Mouse (Mus musculus) adrenal gland, postnatal 14 days (tissue): Measurements from ENCODE around the gene Gm14180. TPM values are rescaled to one million over a fixed set of nuclear protein-coding genes. Genes with fewer than 3 reads are reported as not detected.
"Not testable (repeated sequence)": the region's sequence is repeated elsewhere in the genome, so short reads cannot be mapped to it uniquely, and the experiment has no call there.

Source experiments
- DNase-seq: peaks from one replicate; pipeline ENCODE4 v3.0.0; 2021; ENCODE audit warnings: mixed read lengths
- long read RNA-seq, 2 experiments: library from polyadenylated mRNA; stranded (forward); transcript quantifications; one replicate each; pipeline ENCODE4 v2.0.0; 2021
- total RNA-seq: library from RNA; stranded (reverse); gene quantifications from 2 replicates; pipeline ENCODE4 v1.2.3, GENCODE M21; 2021

The Gm14180 gene
- total RNA-seq: not detected in 2 replicates
- long read RNA-seq, experiment 1: 0 reads
- long read RNA-seq, experiment 2: 0 reads

DNA sequence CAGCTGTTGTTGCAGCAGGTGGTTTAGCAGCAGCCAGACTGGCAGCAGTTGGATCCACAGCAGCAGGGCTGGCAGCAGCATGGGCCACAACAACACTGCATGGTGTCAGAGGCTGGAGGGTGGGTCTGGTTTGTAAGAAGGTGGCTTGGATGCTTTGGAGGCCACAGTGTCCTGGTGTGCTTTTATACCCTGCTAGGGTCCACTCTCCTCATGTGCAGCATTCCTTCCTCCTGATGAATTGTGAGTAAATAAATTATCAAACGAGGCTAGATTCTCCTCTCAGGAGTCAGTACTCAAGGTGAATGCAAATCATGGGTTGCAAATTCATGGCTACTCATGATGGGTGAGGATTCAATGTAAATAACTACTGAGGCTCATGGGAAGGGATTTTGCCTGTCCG, at the start of gene Gm14180:
Gene Gm14180 (minus strand): TSS at position 101 of the 400 bp plus-strand sequence.
- DNase-seq: no peak

DNA sequence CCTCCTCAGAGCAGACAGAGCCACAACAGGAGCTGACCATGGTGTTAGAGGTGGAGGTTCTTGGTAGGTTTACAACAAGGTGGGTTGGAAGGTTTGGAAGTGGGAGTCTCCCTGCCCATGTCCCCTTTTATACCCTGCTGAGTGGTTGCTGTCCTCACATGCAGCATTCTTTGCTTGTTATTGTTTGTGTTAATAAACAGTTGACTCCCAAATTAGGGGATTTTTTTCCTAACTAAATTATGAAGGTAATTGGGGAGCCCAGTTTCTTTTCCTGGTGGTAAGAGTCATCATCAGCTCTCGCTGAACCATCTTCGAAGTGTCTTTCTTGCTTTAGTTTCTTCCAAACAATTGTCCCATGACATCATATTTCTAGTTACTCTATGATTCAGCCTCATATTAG, 46.5 kb upstream of the Gm14180 start, which contains the start of gene Krtap4-8:
Gene Krtap4-8 (minus strand): TSS at position 101 of the 400 bp plus-strand sequence.
- DNase-seq: no peak

DNA sequence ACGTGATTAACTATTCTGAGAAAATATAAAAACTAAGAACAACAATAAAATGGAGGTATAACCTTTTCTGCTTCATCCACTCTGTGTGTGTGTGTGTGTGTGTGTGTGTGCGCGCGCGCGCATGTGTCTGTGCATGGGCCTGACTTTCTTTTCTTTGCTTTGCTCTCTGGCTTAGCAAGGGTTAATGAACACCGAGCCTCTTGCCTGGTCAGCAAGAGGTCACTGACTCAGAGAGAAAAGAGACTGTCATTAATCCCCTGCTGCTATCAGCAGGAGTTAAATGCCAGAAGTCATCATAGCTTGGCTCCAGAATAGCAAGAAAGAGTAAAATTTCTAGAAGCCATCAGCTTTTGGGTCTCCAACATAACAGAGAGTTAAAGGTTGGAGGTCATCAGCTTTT, 44.3 kb upstream of the Gm14180 start:
- DNase-seq: no peak

DNA sequence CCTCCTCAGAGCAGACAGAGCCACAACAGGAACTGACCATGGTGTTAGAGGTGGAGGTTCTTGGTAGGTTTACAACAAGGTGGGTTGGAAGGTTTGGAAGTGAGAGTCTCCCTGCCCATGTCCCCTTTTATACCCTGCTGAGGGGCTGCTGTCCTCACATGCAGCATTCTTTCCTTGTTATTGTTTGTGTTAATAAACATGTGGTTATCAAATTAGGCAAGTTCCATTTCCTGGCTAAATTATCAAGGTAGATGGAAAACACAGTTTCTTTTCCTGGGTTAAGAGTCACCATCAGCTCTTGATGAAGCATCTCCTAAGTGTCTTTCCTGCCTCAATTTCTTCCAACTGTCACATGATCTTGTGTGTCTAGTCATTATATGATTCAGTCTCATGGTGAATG, 38.7 kb upstream of the Gm14180 start, which contains the start of gene Gm11595:
Gene Gm11595 (minus strand): TSS at position 101 of the 400 bp plus-strand sequence.
- not testable (repeated sequence) for DNase-seq

DNA sequence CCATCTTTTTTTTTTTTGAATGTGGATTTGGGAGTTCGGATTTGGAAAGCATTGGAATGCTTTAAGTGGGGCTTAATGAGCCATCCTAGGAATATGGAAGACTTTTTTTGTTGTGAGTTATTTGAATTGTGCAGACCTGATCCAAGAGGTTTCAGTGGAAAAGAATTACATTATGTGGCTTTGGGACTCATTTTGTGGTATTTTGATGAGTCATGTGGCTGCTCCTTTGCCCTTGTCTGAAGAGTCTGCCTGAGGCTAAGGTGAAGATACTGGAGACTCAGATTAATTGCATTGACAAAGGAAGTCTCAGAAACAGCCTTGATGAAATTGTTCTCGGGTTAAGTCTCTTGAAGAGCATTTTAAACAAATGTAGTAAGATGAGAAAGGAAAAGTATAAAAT, 34.3 kb upstream of the Gm14180 start:
- DNase-seq: no peak

DNA sequence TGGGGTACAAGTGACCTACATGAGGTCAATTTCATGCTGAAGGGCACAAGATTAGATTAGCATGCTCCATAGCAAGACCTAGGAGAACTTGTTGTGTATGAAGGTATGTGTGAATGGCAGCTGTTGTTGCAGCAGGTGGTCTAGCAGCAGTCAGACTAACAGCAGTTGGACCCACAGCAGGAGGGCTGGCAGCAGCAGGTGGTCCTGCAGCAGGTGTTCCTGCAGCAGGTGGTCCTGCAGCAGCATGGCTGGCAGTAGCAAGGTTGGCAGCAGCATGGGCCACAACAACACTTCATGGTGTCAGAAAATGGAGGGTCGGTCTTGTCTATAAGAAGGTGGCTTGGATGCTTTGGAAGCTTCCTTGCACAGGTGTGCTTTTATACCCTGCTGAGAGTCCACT, 24.8 kb upstream of the Gm14180 start:
- no peak for DNase-seq

DNA sequence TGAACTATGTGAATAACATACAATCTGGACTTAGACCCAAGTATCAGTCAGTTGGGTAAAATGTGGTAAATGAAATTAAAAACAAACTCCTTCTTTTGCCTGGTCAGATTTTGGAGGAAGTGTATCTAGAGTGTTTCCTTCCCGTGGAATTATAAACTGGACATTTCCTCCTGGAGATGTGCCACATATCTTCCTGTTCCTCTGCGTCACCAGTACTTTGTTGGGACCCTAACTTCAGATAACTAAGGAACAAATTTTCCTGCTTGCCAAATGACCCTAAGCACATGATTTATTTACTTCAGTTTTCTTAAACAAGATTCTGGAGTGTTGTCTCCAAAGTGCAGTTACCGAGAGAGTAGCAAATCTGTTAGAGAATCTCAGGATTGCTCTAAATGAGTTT, 9.9 kb upstream of the Gm14180 start:
- DNase-seq: no peak

DNA sequence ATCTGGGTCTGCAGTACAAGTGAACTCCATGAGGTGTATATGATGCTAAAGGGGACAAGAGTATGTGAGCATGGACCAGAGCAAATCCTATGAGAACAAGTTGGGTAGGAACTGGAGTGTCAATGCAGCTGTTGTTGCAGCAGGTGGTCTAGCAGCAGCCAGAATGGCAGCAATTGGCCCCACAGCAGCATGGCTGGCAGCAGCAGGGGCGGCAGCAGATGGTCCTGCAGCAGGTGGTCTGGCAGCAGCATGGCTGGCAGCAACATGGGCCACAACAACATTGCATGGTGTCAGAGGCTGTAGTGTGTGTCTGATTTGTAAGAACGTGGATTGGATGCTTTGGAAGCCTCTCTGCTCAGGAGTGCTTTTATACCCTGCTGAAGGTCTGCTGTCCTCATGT, 10.0 kb downstream of the Gm14180 start:
- DNase-seq: no peak

DNA sequence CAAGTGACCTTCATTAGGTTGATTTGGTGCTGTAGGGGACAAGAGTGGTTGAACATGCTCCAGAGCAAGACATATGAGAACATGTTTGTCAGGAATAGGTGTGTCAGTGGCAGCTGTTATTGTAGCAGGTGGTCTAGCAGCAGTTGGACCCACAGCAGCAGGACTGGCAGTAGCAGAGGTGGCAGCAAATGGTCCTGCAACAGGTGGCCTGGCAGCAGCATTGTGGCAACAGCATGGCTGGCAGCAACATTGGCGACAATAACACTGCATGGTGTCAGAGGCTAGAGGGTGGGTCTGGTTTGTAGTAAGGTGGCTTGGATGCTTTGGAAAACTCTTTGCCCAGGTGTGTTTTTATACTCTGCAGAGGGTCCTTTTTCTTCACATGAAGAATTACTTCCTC, 15.3 kb downstream of the Gm14180 start:
- no peak for DNase-seq

DNA sequence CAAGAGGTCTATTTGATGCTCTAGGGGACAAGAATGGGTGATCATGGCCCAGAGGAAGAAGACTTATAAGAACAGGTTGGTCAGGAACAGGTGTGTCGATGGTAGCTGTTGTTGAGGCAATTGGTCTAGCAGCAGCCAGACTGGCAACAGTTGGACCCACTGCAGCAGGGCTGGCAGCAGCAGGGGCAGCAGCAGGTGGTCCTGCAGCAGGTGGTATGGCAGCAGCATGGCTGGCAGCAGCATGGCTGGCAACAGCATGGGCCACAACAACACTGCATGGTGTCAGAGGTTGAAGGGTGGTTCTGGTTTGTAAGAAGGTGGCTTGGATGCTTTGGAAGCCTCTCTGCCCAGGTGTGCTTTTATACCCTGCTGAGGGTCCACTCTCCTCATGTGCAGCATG, 43.6 kb downstream of the Gm14180 start, which contains the start of gene Gm14190:
Gene Gm14190 (minus strand): TSS at position 278 of the 400 bp plus-strand sequence.
- no peak for DNase-seq

DNA sequence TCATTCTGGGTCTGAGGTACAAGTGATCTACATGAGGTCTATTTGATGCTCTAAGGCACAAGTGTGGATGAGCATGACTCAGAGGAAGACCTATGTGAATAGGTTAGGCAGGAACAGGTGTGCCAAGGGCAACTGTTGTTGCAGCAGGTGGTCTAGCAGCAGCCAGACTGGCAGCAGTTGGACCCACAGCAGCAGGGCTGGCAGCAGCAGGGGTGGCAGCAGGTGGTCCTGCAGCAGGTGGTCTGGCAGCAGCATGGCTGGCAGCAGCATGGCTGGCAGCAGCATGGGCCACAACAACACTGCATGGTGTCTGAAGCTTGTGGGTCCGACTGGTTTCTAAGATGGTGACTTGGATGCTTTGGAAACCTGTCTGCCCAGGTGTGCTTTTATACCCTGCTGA, 48.9 kb downstream of the Gm14180 start:
- not testable (repeated sequence) for DNase-seq

Other genes starting within 250 kb of the Gm14180 start
- gene Krt23, start 241.2 kb downstream of the Gm14180 start, total RNA-seq: 0.30 and 6.4 TPM in 2 replicates
- not detected in 2 replicates for gene Krt39, start 213.0 kb downstream of the Gm14180 start, total RNA-seq
- not detected in 2 replicates for gene Krt40, start 191.1 kb downstream of the Gm14180 start, total RNA-seq
- gene Krtap3-3, start 183.4 kb downstream of the Gm14180 start, total RNA-seq: not detected in 2 replicates
- not detected in 2 replicates for gene Krtap3-2, start 177.4 kb downstream of the Gm14180 start, total RNA-seq
- gene Gm11939, start 174.8 kb downstream of the Gm14180 start, total RNA-seq: not detected in 2 replicates
- gene Krtap3-1, start 167.7 kb downstream of the Gm14180 start, total RNA-seq: not detected in 2 replicates
- gene Krtap1-5, start 153.3 kb downstream of the Gm14180 start, total RNA-seq: not detected in 2 replicates
- not detected in 2 replicates for gene Krtap1-4, start 150.6 kb downstream of the Gm14180 start, total RNA-seq
- gene Krtap1-3, start 143.0 kb downstream of the Gm14180 start, total RNA-seq: not detected in 2 replicates
- not detected in 2 replicates for gene Krtap9-3, start 136.2 kb downstream of the Gm14180 start, total RNA-seq
- not detected in 2 replicates for gene Gm11938, start 131.0 kb downstream of the Gm14180 start, total RNA-seq
- not detected in 2 replicates for gene Gm11937, start 124.1 kb downstream of the Gm14180 start, total RNA-seq
- gene Krtap2-4, start 119.4 kb downstream of the Gm14180 start, total RNA-seq: not detected in 2 replicates
- not detected in 2 replicates for gene Gm11562, start 113.9 kb downstream of the Gm14180 start, total RNA-seq
- not detected in 2 replicates for gene Krtap4-1, start 106.1 kb downstream of the Gm14180 start, total RNA-seq
- gene Krtap4-2, start 99.2 kb downstream of the Gm14180 start, total RNA-seq: not detected in 2 replicates
- gene Krtap4-7, start 90.2 kb downstream of the Gm14180 start, total RNA-seq: not detected in 2 replicates
- not detected in 2 replicates for gene Gm11555, start 84.1 kb downstream of the Gm14180 start, total RNA-seq
- gene Gm11563, start 75.3 kb downstream of the Gm14180 start, total RNA-seq: not detected in 2 replicates
- gene Krtap4-6, start 68.3 kb downstream of the Gm14180 start, total RNA-seq: not detected in 2 replicates
- not detected in 2 replicates for gene Gm14190, start 43.5 kb downstream of the Gm14180 start, total RNA-seq
- not detected in 2 replicates for gene Gm11595, start 38.6 kb upstream of the Gm14180 start, total RNA-seq
- not detected in 2 replicates for gene Krtap4-8, start 46.4 kb upstream of the Gm14180 start, total RNA-seq
- gene Krtap4-9, start 50.9 kb upstream of the Gm14180 start, total RNA-seq: not detected in 2 replicates
- not detected in 2 replicates for gene Gm11596, start 59.2 kb upstream of the Gm14180 start, total RNA-seq
- not detected in 2 replicates for gene Gm11569, start 64.6 kb upstream of the Gm14180 start, total RNA-seq
- gene Gm11554, start 70.2 kb upstream of the Gm14180 start, total RNA-seq: not detected in 2 replicates
- gene Krtap4-13, start 75.6 kb upstream of the Gm14180 start, total RNA-seq: not detected in 2 replicates
- not detected in 2 replicates for gene Gm11564, start 81.4 kb upstream of the Gm14180 start, total RNA-seq
- not detected in 2 replicates for gene 2300003K06Rik, start 103.8 kb upstream of the Gm14180 start, total RNA-seq
- gene Krtap4-16, start 117.3 kb upstream of the Gm14180 start, total RNA-seq: not detected in 2 replicates
- not detected in 2 replicates for gene Gm11568, start 123.6 kb upstream of the Gm14180 start, total RNA-seq
- not detected in 2 replicates for gene Gm11559, start 130.2 kb upstream of the Gm14180 start, total RNA-seq
- not detected in 2 replicates for gene Krtap9-1, start 139.1 kb upstream of the Gm14180 start, total RNA-seq
- gene Gm11567, start 144.9 kb upstream of the Gm14180 start, total RNA-seq: not detected in 2 replicates
- gene Krtap31-1, start 173.6 kb upstream of the Gm14180 start, total RNA-seq: not detected in 2 replicates
- not detected in 2 replicates for gene Gm11565, start 180.5 kb upstream of the Gm14180 start, total RNA-seq
- gene Krtap31-2, start 202.0 kb upstream of the Gm14180 start, total RNA-seq: not detected in 2 replicates
- not detected in 2 replicates for gene Krtap9-5, start 214.2 kb upstream of the Gm14180 start, total RNA-seq
- gene Krtap29-1, start 244.8 kb upstream of the Gm14180 start, total RNA-seq: not detected in 2 replicates